Mouse (Mus musculus) hindbrain, postnatal 0 days (tissue): ENCODE data around the gene Olfr728. TPM values are rescaled to one million over a fixed set of nuclear protein-coding genes. Genes with fewer than 3 reads are reported as not detected.

Source experiments
- ATAC-seq: fragments of 200-750 bp; cut with Nextera tagmentation; 2 replicates; pipeline ENCODE4 v1.8.0; 2017; ENCODE audit warnings: mild to moderate bottlenecking, moderate TSS enrichment, moderate library complexity
- DNase-seq: peaks from one replicate; pipeline ENCODE4 v3.0.0-alpha.2; 2015; ENCODE audit warnings: low spot score
- H3K27ac ChIP-seq: fragments of 300-500 bp; sonication (generic); 2 replicates; pipeline ENCODE4 v1.5.1; 2014; ENCODE audit warnings: mild to moderate bottlenecking
- H3K27me3 ChIP-seq: fragments of 300-500 bp; sonication (generic); 2 replicates; pipeline ENCODE4 v1.6.1; 2014; ENCODE audit warnings: low read length, mixed read lengths; ENCODE audit not compliant: insufficient read depth
- H3K36me3 ChIP-seq: fragments of 300-500 bp; sonication (generic); 2 replicates; pipeline ENCODE4 v1.6.1; 2014; ENCODE audit warnings: low read length, mixed read lengths; ENCODE audit not compliant: insufficient read depth
- H3K4me1 ChIP-seq: fragments of 300-500 bp; sonication (generic); 2 replicates; pipeline ENCODE4 v1.6.1; 2014; ENCODE audit warnings: antibody characterized with exemption, low read length, mixed read lengths; ENCODE audit not compliant: insufficient read depth
- H3K4me2 ChIP-seq: fragments of 300-500 bp; sonication (generic); 2 replicates; pipeline ENCODE4 v1.6.1; 2014; ENCODE audit warnings: low read depth, mild to moderate bottlenecking, low read length, moderate library complexity, mixed read lengths
- H3K4me3 ChIP-seq: fragments of 300-500 bp; sonication (generic); 2 replicates; pipeline ENCODE4 v1.5.1; 2014; ENCODE audit warnings: low read length
- H3K9ac ChIP-seq: fragments of 300-500 bp; sonication (generic); replicated peaks from 2 replicates; pipeline ENCODE4 v1.6.1; 2014; ENCODE audit warnings: mild to moderate bottlenecking, low read length, moderate library complexity, mixed read lengths
- H3K9me3 ChIP-seq: fragments of 300-500 bp; sonication (generic); 2 replicates; pipeline ENCODE4 v1.6.1; 2016; ENCODE audit warnings: low read length, mixed read lengths
- CTCF ChIP-seq: IDR thresholded peaks from 2 replicates; pipeline ENCODE4 v1.5.1; 2016; ENCODE audit warnings: antibody characterized with exemption, control low read depth, low read depth
- WGBS: fragments of 180-500 bp; shearing (Covaris S2); extraction: QIAGEN DNeasy Blood & Tissue Kit; methylation state at CpG from one replicate; pipeline ENCODE4 v1.1.7; 2014; 5-methylcytosine and 5-hydroxymethylcytosine counted together
- polyA plus RNA-seq: library from polyadenylated mRNA; unstranded; fragments of >200 nt; fragmentation: Nextera tagmentation; extraction: Ambion mirVana; gene quantifications from 2 replicates; pipeline ENCODE4 v1.2.1, GENCODE M21; 2015
- total RNA-seq: library from RNA; depleted of rRNA; stranded (reverse); fragments of >200 nt; gene quantifications from 2 replicates; pipeline ENCODE4 v1.2.3, GENCODE M21; 2014; rRNA removed

Gene Olfr728
- total RNA-seq (not detected in 2 replicates), polyA plus RNA-seq (not detected in 2 replicates)

- no peak within 1 kb of the TSS for H3K4me2 ChIP-seq
- no peak within 1 kb of the TSS for H3K27ac ChIP-seq
- no peak within 1 kb of the TSS for H3K4me3 ChIP-seq
- H3K9me3 ChIP-seq: no peaks in the 10 kb centered on the region
- H3K4me1 ChIP-seq: no peaks in the 10 kb centered on the region
- TF ChIP-seq CTCF: no peak
- H3K27me3 ChIP-seq: no peaks in the 10 kb centered on the region
- H3K9ac ChIP-seq: no peak within 1 kb of the TSS
- DNase-seq (no peak), ATAC-seq (no peak)
- 90% methylated on average over 5 of the region's 5 CpGs for WGBS
- no peaks in the 10 kb centered on the region for H3K36me3 ChIP-seq
Observed at GRCm38 (mm10) chr14:50142580-50142979, at the start of gene Olfr728. Olfr728 (minus strand) TSS chr14:50142680.

- WGBS: 56% methylated on average over 1 of the region's 1 CpGs
- no peak within 1 kb of the TSS for H3K4me3 ChIP-seq
- no peak within 1 kb of the TSS for H3K27ac ChIP-seq
- TF ChIP-seq CTCF: no peak
- DNase-seq (no peak), ATAC-seq (no peak)
- no peak within 1 kb of the TSS for H3K9ac ChIP-seq
- no peaks in the 10 kb centered on the region for H3K4me1 ChIP-seq
- H3K27me3 ChIP-seq: no peaks in the 10 kb centered on the region
- no peak within 1 kb of the TSS for H3K4me2 ChIP-seq
- H3K9me3 ChIP-seq: no peaks in the 10 kb centered on the region
- H3K36me3 ChIP-seq: no peaks in the 10 kb centered on the region
Observed at GRCm38 (mm10) chr14:50188098-50188497, 45.6 kb upstream of the Olfr728 start, which contains the start of gene Olfr730. Olfr730 (minus strand) TSS chr14:50188198.

- Histone ChIP-seq H3K27ac (no peak within 1 kb of the TSS), H3K4me3 (no peak within 1 kb of the TSS), H3K9me3 (no peaks in the 10 kb centered on the region), H3K9ac (no peak within 1 kb of the TSS), H3K4me2 (no peak within 1 kb of the TSS), H3K27me3 (no peaks in the 10 kb centered on the region), H3K36me3 (no peaks in the 10 kb centered on the region), H3K4me1 (no peaks in the 10 kb centered on the region)
- DNase-seq (no peak), ATAC-seq (no peak)
- TF ChIP-seq CTCF: no peak
Observed at GRCm38 (mm10) chr14:50152810-50153209, 10.3 kb upstream of the Olfr728 start, which contains the start of gene Olfr729. Olfr729 (minus strand) TSS chr14:50152910.

GRCm38 (mm10) chr14:50122886-50123285, 19.6 kb downstream of the Olfr728 start, which contains the start of gene Olfr727:
Olfr727 (plus strand) TSS chr14:50123186.
- H3K9me3 ChIP-seq: no peaks in the 10 kb centered on the region
- no peak within 1 kb of the TSS for H3K4me3 ChIP-seq
- ATAC-seq (no peak), DNase-seq (no peak)
- no peaks in the 10 kb centered on the region for H3K4me1 ChIP-seq
- no peaks in the 10 kb centered on the region for H3K36me3 ChIP-seq
- no peak within 1 kb of the TSS for H3K4me2 ChIP-seq
- no peak within 1 kb of the TSS for H3K9ac ChIP-seq
- no peak for TF ChIP-seq CTCF
- H3K27me3 ChIP-seq: no peaks in the 10 kb centered on the region
- 89% methylated on average over 1 of the region's 1 CpGs for WGBS
- no peak within 1 kb of the TSS for H3K27ac ChIP-seq

GRCm38 (mm10) chr14:50090853-50091252, 51.6 kb downstream of the Olfr728 start, which contains the start of gene Olfr726:
Olfr726 (minus strand) TSS chr14:50090953.
- ATAC-seq (no peak), DNase-seq (no peak)
- no peaks in the 10 kb centered on the region for H3K36me3 ChIP-seq
- no peaks in the 10 kb centered on the region for H3K27me3 ChIP-seq
- 78% methylated on average over 1 of the region's 1 CpGs for WGBS
- TF ChIP-seq CTCF: no peak
- H3K9ac ChIP-seq: no peak within 1 kb of the TSS
- H3K4me2 ChIP-seq: no peak within 1 kb of the TSS
- no peaks in the 10 kb centered on the region for H3K4me1 ChIP-seq
- no peak within 1 kb of the TSS for H3K27ac ChIP-seq
- no peaks in the 10 kb centered on the region for H3K9me3 ChIP-seq
- no peak within 1 kb of the TSS for H3K4me3 ChIP-seq

Other genes starting within 250 kb of the Olfr728 start
- not detected in 2 replicates for gene Olfr722, start 240.7 kb downstream of the Olfr728 start, total RNA-seq
- gene Olfr722, start 240.7 kb downstream of the Olfr728 start, polyA plus RNA-seq: not detected in 2 replicates
- gene Olfr723, start 210.9 kb downstream of the Olfr728 start, total RNA-seq: not detected in 2 replicates
- gene Olfr723, start 210.9 kb downstream of the Olfr728 start, polyA plus RNA-seq: not detected in 2 replicates
- gene Olfr724, start 179.4 kb downstream of the Olfr728 start, total RNA-seq: not detected in 2 replicates
- gene Olfr724, start 179.4 kb downstream of the Olfr728 start, polyA plus RNA-seq: not detected in 2 replicates
- not detected in 2 replicates for gene Olfr725, start 102.3 kb downstream of the Olfr728 start, total RNA-seq
- not detected in 2 replicates for gene Olfr725, start 102.3 kb downstream of the Olfr728 start, polyA plus RNA-seq
- gene Olfr726, start 51.7 kb downstream of the Olfr728 start, total RNA-seq: not detected in 2 replicates
- not detected in 2 replicates for gene Olfr726, start 51.7 kb downstream of the Olfr728 start, polyA plus RNA-seq
- gene Olfr727, start 19.5 kb downstream of the Olfr728 start, total RNA-seq: not detected in 2 replicates
- gene Olfr727, start 19.5 kb downstream of the Olfr728 start, polyA plus RNA-seq: not detected in 2 replicates
- gene Olfr729, start 10.2 kb upstream of the Olfr728 start, total RNA-seq: not detected in 2 replicates
- gene Olfr729, start 10.2 kb upstream of the Olfr728 start, polyA plus RNA-seq: not detected in 2 replicates
- not detected in 2 replicates for gene Olfr730, start 45.5 kb upstream of the Olfr728 start, total RNA-seq
- not detected in 2 replicates for gene Olfr730, start 45.5 kb upstream of the Olfr728 start, polyA plus RNA-seq
- not detected in 2 replicates for gene Olfr731, start 99.2 kb upstream of the Olfr728 start, total RNA-seq
- not detected in 2 replicates for gene Olfr731, start 99.2 kb upstream of the Olfr728 start, polyA plus RNA-seq
- not detected in 2 replicates for gene Olfr732, start 141.5 kb upstream of the Olfr728 start, total RNA-seq
- not detected in 2 replicates for gene Olfr732, start 141.5 kb upstream of the Olfr728 start, polyA plus RNA-seq
- not detected in 2 replicates for gene Olfr733, start 158.8 kb upstream of the Olfr728 start, total RNA-seq
- not detected in 2 replicates for gene Olfr733, start 158.8 kb upstream of the Olfr728 start, polyA plus RNA-seq
- gene Olfr734, start 184.1 kb upstream of the Olfr728 start, total RNA-seq: not detected in 2 replicates
- not detected in 2 replicates for gene Olfr734, start 184.1 kb upstream of the Olfr728 start, polyA plus RNA-seq
- not detected in 2 replicates for gene Olfr735, start 206.2 kb upstream of the Olfr728 start, total RNA-seq
- not detected in 2 replicates for gene Olfr735, start 206.2 kb upstream of the Olfr728 start, polyA plus RNA-seq
- gene Tlr11, start 215.2 kb upstream of the Olfr728 start, total RNA-seq: 0.04 TPM in 1 of 2 replicates, not detected in the other
- gene Tlr11, start 215.2 kb upstream of the Olfr728 start, polyA plus RNA-seq: not detected in 2 replicates
- gene Olfr736, start 238.5 kb upstream of the Olfr728 start, total RNA-seq: not detected in 2 replicates
- not detected in 2 replicates for gene Olfr736, start 238.5 kb upstream of the Olfr728 start, polyA plus RNA-seq